Mouse (Mus musculus): Measurements from ENCODE around the gene Il1b. TPM values are rescaled to one million over a fixed set of nuclear protein-coding genes. Genes with fewer than 3 reads are reported as not detected.
A peak's percentile ranks its signal among the peaks of the same experiment; 100 is the strongest.

Il1b gene
- total RNA-seq, 1 experiment from 2014 or later, result 1.0 TPM

DNA sequence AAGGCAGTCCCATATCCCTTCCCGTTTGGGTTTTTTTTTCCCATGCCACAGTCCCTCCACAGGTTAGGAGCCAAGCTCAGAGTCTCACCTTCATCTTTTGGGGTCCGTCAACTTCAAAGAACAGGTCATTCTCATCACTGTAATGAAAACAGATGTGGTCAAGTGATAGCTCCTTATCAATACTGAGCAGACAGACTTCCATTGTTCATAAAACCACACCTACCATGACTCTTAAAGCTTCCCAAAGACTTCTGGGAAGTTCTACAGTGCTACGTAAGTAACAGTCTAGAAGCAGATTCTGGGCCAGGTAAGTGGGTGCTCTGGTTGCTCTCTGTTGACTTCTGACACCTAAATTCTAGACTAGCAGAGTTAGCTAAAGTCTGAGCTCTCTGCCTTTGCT lies 1.3 kb downstream of the Il1b start:
- ATAC-seq (replicated peaks; ENCODE audit: low read depth, poor library complexity, severe bottlenecking), result no peak

DNA sequence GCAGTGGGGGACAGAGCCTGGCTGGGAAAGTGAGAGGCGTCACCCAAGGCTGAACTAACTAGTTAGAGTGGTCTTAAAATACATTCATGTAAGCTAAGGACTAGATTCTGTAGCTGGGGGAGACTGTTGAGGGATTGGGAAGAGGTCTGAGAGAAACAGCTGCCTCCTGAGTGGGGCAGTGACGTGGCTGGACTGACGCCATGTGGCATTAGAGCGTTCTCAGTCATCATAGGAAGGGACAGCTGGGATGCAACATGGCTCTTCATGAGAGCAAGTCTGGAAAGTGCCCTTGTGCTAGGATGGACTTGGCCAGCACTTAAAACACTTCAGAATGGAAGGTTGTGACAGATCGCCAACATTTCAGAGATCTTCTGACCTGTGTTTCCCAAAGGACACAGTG lies 2.1 kb downstream of the Il1b start:
- ATAC-seq (replicated peaks; ENCODE audit: low read depth, poor library complexity, severe bottlenecking), result no peak

DNA sequence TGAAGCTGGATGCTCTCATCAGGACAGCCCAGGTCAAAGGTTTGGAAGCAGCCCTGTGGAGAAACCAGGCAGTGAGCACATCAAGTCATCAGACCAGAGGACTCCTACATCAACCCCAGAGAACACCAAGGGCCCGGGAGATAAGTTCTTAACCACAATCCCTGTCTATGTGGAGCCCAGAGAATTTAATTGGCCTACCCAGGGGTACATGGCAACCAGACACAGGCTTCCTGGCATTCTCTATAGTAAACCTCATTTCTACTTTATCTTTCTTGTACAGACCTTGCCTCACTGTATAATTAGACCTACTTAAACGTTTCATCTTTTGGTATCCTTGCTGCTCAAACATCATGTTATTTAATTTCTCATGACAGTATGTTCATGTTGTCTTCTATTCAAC lies 2.8 kb downstream of the Il1b start:
- ATAC-seq (replicated peaks; ENCODE audit: low read depth, poor library complexity, severe bottlenecking), result peak; percentile 82

DNA sequence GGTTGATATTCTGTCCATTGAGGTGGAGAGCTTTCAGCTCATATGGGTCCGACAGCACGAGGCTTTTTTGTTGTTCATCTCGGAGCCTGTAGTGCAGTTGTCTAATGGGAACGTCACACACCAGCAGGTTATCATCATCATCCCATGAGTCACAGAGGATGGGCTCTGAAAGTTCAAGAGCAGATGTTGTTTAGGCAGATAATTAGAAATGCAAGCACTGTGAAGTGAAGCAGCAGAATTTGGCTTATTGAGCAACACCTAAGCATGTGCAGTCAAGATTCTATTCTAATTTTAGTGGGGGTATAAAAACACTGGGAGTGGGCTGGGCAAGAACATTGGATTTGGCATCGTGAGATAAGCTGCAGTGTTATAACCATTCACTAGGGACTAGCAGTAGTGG lies 3.7 kb downstream of the Il1b start:
- ATAC-seq (replicated peaks; ENCODE audit: low read depth, poor library complexity, severe bottlenecking), result no peak

DNA sequence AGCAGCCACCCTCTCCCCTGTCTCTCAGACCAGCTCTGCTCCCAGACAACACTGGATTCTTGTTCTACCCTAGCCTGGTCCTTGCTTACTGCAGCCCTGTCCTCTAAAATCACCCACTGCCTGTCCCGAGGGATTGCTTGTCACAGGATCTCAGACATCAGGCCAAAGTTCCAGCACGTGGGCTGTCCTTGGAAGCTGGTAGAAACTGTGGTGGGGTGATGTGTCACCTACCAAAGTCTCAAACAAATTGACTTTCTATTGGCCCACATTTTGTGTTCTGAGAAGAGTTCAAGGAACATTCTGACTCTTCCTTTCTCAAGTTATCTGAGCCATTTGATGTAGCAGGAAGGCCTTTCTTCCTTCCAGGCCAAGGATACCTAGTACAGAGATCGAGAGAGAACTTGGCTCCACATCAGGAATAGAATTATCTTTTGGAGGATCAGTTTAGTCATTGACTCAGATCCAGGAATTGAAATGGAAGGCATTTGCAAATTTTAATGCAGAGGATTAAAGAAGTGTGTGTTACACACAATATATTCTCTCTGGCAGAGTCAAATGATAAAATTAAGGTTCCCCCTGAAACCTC lies 9.9 kb downstream of the Il1b start:
- ATAC-seq (replicated peaks; ENCODE audit: low read depth, poor library complexity, severe bottlenecking), result no peak

DNA sequence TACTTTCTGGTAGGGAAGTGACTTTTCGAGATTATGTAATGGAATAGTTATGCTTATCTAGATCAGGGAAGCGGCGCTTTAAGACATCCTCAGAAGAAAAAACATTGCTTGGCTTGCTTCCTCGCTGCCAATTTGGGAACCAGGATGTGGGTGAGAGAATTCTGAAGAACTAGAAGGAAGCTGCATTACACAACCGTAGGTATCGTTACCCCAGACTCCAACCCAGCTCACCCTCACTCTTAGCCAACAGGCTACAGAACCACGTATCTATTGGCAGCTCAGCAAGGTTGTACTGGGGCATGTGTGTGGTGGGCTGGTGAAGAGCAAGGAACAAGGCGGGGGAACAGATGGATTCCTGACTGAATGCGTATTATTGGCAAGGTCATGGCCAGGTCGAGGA lies 10.7 kb downstream of the Il1b start:
- ATAC-seq (replicated peaks; ENCODE audit: low read depth, poor library complexity, severe bottlenecking), result peak; percentile 98

DNA sequence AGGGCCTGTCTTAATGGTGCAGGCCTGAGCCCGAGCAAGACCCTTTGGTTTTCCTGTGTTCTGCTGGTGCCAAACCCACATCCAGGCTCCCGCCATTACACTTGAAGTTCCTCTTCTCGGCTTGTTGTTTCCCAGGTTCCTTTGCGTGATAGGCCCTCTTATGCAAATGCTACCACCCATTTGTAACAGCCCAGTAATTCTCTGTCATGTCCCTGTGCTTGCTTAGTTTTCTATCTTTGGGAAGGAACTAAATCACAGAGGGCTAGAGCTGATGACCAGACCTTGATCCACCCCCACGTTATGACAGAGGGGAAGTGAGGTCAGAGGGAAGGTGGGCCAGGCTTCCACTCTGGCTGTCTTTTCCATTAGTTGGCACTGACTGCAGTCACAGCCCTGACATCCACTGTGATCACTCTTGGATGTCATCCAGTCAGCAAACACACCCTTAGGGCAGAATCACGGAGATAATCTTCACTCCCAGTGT lies 32.8 kb downstream of the Il1b start:
- peak; percentile 96 for ATAC-seq (replicated peaks; ENCODE audit: low read depth, poor library complexity, severe bottlenecking)

DNA sequence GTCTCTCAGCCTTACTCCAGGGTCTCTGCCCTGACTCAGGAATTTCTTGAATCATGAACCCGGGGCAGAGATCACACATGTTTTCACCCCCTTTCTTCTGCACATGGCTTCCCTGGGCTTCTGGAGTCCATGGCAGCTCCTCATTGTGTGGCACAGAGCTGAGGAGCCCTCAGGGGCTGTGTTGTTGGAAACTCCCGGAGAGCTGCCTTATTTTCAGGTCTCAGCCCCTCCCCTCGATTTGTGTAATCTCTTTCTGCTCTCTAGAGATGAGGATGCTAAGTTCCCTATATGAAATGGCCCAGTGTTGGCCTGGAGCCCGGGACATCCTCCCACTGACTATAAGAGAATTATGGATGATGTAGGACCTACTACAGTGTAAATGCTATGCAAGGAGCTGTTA lies 37.5 kb downstream of the Il1b start:
- no peak for ATAC-seq (replicated peaks; ENCODE audit: low read depth, poor library complexity, severe bottlenecking)

DNA sequence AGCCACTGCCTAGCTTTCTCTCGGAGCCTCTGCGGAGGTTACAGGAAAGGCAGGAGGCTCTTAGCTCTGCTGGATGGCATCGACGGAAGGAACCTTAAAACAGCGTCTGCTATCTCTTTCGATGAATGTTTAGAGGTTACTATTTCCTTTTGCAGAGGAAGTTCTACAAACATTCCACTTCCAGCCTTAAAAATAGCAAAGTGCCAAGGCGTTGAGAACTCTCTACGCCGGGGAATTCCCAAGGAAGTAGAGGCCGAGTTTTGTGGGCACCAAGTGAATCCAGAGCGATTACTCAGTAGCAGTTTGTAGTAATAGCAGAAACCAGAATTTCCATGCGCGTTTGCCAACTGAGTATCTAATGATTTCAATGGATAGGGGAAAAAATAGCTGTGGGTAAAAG lies 40.4 kb downstream of the Il1b start:
- peak; percentile 44; the same call in 1 of the 2 replicates for ATAC-seq (replicated peaks; ENCODE audit: low read depth, poor library complexity, severe bottlenecking)

DNA sequence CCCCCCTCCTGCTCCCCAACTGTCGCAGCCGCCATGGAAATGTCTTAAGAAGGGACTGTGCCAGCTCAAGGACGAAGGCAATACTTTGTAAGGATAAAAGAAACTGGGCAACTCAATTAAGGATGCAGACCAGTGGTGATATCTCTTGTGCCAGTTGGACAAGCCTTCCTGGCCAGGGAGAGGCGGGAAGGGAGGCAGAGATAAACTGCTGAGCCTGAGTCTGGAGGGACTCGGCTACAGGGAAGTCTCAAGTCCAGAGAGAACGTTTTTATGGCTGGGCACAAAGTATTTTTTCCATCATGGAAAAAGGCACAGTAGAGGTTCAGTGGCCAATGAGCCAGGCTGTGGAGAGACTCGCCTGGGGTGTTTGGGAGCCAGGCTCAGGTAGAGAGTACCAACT lies 40.9 kb downstream of the Il1b start:
- peak; percentile 39 for ATAC-seq (replicated peaks; ENCODE audit: low read depth, poor library complexity, severe bottlenecking)

DNA sequence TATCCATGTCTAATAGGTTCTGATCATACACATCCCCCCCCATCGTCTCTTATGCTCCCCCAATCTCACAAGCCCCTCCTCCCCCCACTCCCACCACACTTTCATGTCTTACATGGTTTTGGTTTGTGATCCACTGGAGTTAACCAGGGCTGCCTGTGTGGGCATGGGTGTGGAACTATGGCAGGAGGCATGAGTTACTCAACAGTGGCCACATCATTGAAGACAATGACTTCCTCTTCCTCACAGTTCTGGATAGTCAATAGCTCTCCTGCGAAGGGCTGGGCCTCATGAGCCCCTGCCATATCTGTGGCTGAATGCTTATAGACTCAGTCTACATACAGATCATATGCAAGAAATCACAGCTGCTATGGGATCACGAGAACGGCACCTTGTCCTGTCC lies 42.7 kb downstream of the Il1b start:
- ATAC-seq (replicated peaks; ENCODE audit: low read depth, poor library complexity, severe bottlenecking), result peak; percentile 63

DNA sequence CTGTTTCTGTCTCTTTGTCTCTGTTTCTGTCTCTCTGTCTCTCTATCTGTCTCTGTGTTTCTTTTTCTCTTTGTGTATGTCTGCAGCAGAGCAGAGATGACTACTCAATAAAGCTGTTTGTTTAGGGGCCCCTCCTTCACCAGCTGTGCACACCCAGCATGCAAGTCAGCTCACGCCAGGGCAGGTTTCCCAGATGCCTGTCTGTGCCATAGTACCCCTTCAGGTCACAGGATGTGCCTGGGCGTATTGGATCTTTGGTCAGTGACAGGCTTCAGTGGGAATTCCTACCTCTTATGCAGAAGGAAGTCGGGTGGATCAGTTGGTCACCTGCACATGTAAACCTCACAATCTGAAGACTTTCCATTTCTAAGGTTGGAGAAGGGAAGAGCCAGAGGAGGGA lies 46.7 kb downstream of the Il1b start:
- ATAC-seq (replicated peaks; ENCODE audit: low read depth, poor library complexity, severe bottlenecking), result no peak

DNA sequence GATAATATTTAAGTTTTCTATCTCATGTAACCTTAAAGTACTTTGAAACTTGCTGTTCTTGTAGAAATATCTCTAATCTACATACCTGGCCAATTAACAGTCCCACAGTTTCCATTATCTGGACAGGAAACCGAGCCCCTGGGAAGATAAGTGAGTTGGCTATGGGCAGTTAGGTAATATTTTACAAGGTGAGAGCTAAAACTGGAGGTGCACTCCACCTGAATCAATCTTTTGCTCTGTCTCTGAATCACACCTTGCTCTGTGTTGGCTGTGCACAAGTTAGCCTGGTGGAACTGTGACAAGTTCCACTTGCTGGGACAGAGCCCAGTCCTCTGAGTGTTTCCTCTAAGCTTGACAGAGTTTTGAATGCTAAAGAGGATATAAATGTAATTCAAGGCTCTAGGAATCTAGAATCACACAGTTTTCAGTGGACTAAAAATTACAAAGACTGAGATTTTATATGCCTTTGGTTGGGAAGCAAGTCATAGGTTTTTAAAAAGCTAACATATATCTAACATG lies 48.8 kb downstream of the Il1b start:
- ATAC-seq (replicated peaks; ENCODE audit: low read depth, poor library complexity, severe bottlenecking), result no peak

DNA sequence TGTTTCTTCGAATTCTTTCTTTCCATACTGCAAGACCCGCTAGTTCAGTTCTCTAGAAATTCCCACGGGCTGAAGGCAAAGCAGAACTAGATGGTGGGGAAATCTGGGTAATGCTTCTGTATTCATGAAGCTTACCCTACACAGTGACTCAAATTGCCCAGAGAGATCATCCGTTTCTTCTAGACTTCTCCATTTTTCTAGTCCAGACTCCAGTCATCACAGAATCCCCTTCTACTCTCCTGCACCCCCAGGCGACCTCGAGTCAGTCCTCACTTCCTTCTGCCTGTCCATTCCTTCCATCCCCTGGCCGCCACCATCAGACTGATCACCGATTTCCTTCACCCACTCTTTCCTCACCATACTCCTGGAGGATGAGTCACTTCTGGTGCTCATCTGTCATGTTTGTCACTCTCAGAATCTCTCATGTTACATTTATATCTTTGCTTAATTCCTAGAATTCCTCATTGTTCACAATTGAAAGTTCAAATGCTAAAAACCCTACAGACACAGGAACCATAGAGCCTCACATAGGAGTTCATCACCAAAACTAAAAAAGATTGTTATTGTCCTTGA lies 50.8 kb downstream of the Il1b start:
- peak; percentile 42 for ATAC-seq (replicated peaks; ENCODE audit: low read depth, poor library complexity, severe bottlenecking)

DNA sequence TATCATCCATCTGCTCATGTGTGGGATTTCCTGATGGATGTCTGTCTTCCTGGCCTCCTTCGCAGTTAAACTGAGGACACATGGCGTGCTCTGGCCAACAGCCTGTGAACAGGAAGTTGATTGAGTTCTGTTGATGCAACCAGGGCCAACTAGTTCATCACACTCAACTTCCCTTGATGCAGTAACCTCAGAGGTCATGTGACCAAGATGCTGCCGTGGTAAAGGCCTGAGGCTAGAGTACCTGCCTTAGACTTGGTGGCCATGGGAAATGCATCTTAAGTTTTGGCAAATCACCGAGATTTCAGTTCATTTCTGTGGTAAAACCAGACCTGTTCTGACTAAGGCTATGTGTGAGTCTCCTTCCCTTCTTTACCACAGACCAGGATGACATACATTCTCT lies 55.1 kb downstream of the Il1b start:
- peak; percentile 38; the same call in 1 of the 2 replicates for ATAC-seq (replicated peaks; ENCODE audit: low read depth, poor library complexity, severe bottlenecking)

DNA sequence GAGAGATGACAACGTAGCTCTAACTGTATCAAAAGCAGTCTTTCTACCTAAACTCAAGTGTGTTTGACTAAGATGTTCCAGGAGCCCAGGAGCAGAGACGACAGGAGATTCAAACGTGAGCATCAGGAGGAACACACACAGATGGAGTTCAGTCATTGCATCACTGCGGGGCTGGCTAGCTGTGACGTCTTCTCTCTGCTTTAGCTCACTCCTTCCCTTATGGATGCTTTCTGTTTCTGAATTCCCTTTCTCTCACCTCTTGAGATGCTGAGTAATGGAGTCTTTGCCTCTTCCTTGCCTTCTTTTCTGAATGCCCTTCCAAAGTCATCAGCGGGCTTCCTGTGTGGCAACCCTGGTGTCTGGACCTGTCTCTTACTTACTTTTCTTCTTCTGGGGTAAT lies 56.1 kb downstream of the Il1b start:
- ATAC-seq (replicated peaks; ENCODE audit: low read depth, poor library complexity, severe bottlenecking), result no peak

Other genes starting within 250 kb of the Il1b start
- gene Chchd5, start 241.4 kb downstream of the Il1b start, total RNA-seq (2017), result 14.5 and 18.5 TPM in 2 replicates
- 114 and 140 TPM in 2 replicates for gene Slc20a1, start 172.4 kb downstream of the Il1b start, total RNA-seq (2017)
- 69.3 and 78.5 TPM in 2 replicates for gene Ckap2l, start 73.9 kb downstream of the Il1b start, total RNA-seq (2017)
- not detected in 2 replicates for gene Il1a, start 61.2 kb downstream of the Il1b start, total RNA-seq (2017)
- gene F830045P16Rik, start 165.5 kb upstream of the Il1b start, total RNA-seq (2017), result not detected in 2 replicates
- 31.6 and 39.6 TPM in 2 replicates for gene Sirpa, start 221.7 kb upstream of the Il1b start, total RNA-seq (2017)